Mouse (Mus musculus): ENCODE results near the gene Herc4. TPM values are rescaled to one million over a fixed set of nuclear protein-coding genes. Genes with fewer than 3 reads are reported as not detected.

Gene Herc4
- polyA plus RNA-seq, 1 experiment from 2014 or later = 46.0 TPM

DNA sequence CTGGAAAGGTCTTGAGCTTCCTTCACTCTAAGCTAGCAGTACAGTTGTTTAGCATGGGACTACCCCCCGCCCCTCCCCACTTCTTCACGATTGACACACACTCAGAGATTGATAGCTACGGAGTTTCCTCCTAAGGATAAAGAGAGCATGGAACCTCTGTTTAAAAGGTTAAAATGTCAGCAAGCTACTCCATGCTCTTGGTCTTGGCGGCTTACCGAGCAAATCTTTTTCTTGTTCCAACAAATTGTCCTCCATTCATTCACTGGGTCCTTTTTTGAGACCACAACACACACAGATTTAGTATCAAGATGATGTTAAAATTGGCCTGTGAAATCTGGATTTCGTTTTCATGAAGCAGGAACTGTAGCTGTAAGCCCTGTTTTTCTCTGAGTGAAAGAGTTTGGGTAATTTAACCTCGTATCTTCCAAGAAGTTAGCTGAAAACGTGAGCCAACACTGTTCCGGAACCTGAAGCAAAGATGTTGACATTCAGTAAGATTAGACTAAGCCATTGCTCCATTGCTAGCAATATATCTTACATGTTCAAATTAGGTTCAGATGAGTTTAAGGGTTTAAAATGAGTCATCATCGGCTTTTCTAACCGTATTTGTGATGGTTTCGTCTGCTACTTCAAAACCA is 693 bp upstream of the Herc4 start:
- H3K9ac ChIP-seq (ENCODE audit: low read length) = peak overlapping the region; percentile 23; the same call in 1 of the 2 replicates
- H3K27ac ChIP-seq (ENCODE audit: low read depth, low read length) = no peak overlapping the region
- H3K4me3 ChIP-seq (ENCODE audit: low read depth, low read length) = peak overlapping the region; percentile 95
- no peaks in the 10 kb centered on the region for H3K36me3 ChIP-seq (ENCODE audit: control insufficient read depth, insufficient read depth, low read length)
- peaks cover 5% of the 10 kb centered on the region; the same call in 1 of the 2 replicates for H3K4me1 ChIP-seq (ENCODE audit: control insufficient read depth, insufficient read depth, low read length)
- H3K9me3 ChIP-seq (ENCODE audit: control insufficient read depth, low read length) = no peaks in the 10 kb centered on the region
- ATAC-seq (ENCODE audit: insufficient read depth, low FRiP score, low TSS enrichment) (no peak), DNase-seq (ENCODE audit: low spot score) (no peak)
- peak overlapping the region; percentile 48 for H3K4me2 ChIP-seq (ENCODE audit: low read depth)
- 34% methylated on average over 12 of the region's 12 CpGs for WGBS
- no peaks in the 10 kb centered on the region for H3K27me3 ChIP-seq (ENCODE audit: control insufficient read depth, insufficient read depth, low read length)

DNA sequence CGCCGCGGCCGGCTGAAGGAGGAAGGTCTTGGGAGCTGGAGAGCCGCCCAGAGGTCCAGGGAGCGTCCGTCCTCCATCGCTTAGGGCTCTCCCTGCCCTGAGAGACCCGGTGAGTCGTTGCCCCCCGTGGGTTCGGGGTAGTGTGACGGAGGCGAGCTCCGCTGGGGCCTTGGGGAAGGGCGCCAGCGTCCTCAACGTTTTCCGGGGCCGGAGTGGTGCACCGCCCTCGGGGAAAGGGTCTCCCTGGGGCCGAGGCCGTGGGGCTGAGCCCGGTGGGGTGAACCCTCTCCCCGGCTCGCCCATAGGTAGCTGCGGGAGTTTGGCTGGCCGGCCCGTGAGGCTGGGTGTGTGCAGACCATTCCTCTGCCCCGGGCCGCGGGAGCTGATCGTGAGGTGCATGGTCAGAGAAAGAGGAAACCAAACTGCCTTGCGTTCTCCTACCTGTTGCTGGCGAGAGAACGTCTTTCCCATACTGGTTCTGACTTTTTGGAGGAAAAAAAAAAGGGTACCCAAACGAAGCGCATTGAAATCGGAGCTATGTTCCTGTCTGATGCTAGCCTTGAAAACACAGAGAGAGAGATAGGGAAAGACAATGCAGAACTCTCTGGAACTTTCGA is 553 bp downstream of the Herc4 start:
- H3K9me3 ChIP-seq (ENCODE audit: control insufficient read depth, low read length) = no peaks in the 10 kb centered on the region
- peak overlapping the region; percentile 95 for H3K9ac ChIP-seq (ENCODE audit: low read length)
- peak overlapping the region; percentile 95 for H3K4me3 ChIP-seq (ENCODE audit: low read depth, low read length)
- no peaks in the 10 kb centered on the region for H3K27me3 ChIP-seq (ENCODE audit: control insufficient read depth, insufficient read depth, low read length)
- under 1% methylated on average over 41 of the region's 41 CpGs for WGBS
- DNase-seq (ENCODE audit: low spot score) (no peak), ATAC-seq (ENCODE audit: insufficient read depth, low FRiP score, low TSS enrichment) (peak; percentile 85)
- peaks cover 5% of the 10 kb centered on the region; the same call in 1 of the 2 replicates for H3K4me1 ChIP-seq (ENCODE audit: control insufficient read depth, insufficient read depth, low read length)
- no peaks in the 10 kb centered on the region for H3K36me3 ChIP-seq (ENCODE audit: control insufficient read depth, insufficient read depth, low read length)
- peak overlapping the region; percentile 59 for H3K4me2 ChIP-seq (ENCODE audit: low read depth)
- H3K27ac ChIP-seq (ENCODE audit: low read depth, low read length) = peak overlapping the region; percentile 91

DNA sequence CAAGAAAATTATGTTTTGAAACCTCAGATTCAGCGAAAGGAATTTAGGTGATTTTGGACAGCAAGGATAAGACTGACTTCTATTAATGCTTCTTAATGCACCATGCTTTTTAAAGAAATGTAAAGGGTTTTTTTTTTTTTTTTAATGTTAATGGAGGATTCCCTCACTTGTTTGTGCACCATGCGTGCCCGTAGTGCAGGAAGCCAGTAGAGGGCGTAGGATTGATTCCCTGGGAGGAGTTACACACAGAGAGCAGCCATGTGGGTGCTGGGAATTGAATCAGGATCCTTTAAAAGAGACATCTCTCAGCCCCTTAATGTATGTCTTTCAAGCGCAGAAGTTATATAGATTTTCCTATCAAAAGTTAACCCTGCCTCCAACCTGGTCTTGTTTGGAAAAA is 1.1 kb downstream of the Herc4 start:
- Histone ChIP-seq H3K36me3 (ENCODE audit: control insufficient read depth, insufficient read depth, low read length) (no peaks in the 10 kb centered on the region), H3K9me3 (ENCODE audit: control insufficient read depth, low read length) (no peaks in the 10 kb centered on the region), H3K4me1 (ENCODE audit: control insufficient read depth, insufficient read depth, low read length) (peaks cover 5% of the 10 kb centered on the region; the same call in 1 of the 2 replicates), H3K4me3 (ENCODE audit: low read depth, low read length) (peak overlapping the region; percentile 95), H3K9ac (ENCODE audit: low read length) (peak overlapping the region; percentile 95; the same call in 1 of the 2 replicates), H3K4me2 (ENCODE audit: low read depth) (peak overlapping the region; percentile 59), H3K27me3 (ENCODE audit: control insufficient read depth, insufficient read depth, low read length) (no peaks in the 10 kb centered on the region), H3K27ac (ENCODE audit: low read depth, low read length) (no peak overlapping the region)
- no peak for ATAC-seq (ENCODE audit: insufficient read depth, low FRiP score, low TSS enrichment)
- WGBS = 13% methylated on average over 5 of the region's 5 CpGs
- peak; percentile 48 for DNase-seq (ENCODE audit: low spot score)

DNA sequence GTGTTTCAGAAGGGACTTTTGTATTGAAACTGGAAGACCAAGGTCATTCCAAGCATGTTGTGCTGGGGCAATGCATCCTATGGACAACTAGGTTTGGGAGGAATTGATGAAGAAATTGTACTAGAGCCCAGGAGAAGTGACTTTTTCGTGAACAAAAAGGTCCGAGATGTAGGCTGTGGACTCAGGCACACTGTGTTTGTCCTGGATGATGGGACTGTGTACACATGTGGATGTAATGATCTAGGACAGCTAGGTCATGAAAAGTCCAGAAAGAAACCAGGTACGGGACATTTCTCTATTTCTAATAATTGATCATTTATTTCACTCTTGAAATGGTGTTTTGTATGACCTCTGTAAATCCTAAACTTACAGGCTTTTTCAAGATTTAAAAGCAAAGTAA is 2.2 kb downstream of the Herc4 start:
- WGBS = 93% methylated on average over 3 of the region's 3 CpGs

DNA sequence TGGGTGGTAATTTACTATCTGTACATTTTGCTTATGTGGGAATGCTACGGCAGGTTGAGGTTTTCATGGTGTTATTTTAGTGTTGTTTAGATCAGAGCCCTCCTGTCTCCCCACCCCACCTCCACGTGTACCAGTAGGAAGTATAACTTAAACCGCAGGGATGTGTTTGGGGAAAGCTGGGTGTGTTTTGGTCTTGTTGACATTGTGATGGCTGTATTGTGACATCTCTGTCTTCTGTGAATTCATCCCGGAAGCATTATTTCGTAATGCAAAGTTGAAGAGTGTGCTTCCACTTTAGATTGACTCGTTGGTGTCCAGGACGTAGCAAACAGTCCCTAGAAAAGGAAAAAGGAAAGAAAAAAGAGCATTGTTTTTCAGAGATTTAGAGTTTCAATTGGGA is 3.8 kb downstream of the Herc4 start:
- no peak overlapping the region for H3K4me2 ChIP-seq (ENCODE audit: low read depth)
- no peaks in the 10 kb centered on the region for H3K36me3 ChIP-seq (ENCODE audit: control insufficient read depth, insufficient read depth, low read length)
- H3K27ac ChIP-seq (ENCODE audit: low read depth, low read length) = no peak overlapping the region
- no peak overlapping the region for H3K4me3 ChIP-seq (ENCODE audit: low read depth, low read length)
- no peaks in the 10 kb centered on the region for H3K9me3 ChIP-seq (ENCODE audit: control insufficient read depth, low read length)
- no peaks in the 10 kb centered on the region for H3K27me3 ChIP-seq (ENCODE audit: control insufficient read depth, insufficient read depth, low read length)
- no peak overlapping the region for H3K9ac ChIP-seq (ENCODE audit: low read length)
- peaks cover 5% of the 10 kb centered on the region; the same call in 1 of the 2 replicates for H3K4me1 ChIP-seq (ENCODE audit: control insufficient read depth, insufficient read depth, low read length)
- ATAC-seq (ENCODE audit: insufficient read depth, low FRiP score, low TSS enrichment) (no peak), DNase-seq (ENCODE audit: low spot score) (no peak)
- WGBS = 92% methylated on average over 7 of the region's 7 CpGs

More for the DNA sequence above, 2.2 kb downstream of the Herc4 start:
- DNase-seq (ENCODE audit: low spot score) (no peak), ATAC-seq (ENCODE audit: insufficient read depth, low FRiP score, low TSS enrichment) (no peak)
- Histone ChIP-seq H3K4me1 (ENCODE audit: control insufficient read depth, insufficient read depth, low read length) (peaks cover 5% of the 10 kb centered on the region; the same call in 1 of the 2 replicates), H3K4me3 (ENCODE audit: low read depth, low read length) (no peak overlapping the region), H3K9me3 (ENCODE audit: control insufficient read depth, low read length) (no peaks in the 10 kb centered on the region), H3K27me3 (ENCODE audit: control insufficient read depth, insufficient read depth, low read length) (no peaks in the 10 kb centered on the region), H3K27ac (ENCODE audit: low read depth, low read length) (no peak overlapping the region), H3K36me3 (ENCODE audit: control insufficient read depth, insufficient read depth, low read length) (no peaks in the 10 kb centered on the region), H3K4me2 (ENCODE audit: low read depth) (no peak overlapping the region), H3K9ac (ENCODE audit: low read length) (no peak overlapping the region)

DNA sequence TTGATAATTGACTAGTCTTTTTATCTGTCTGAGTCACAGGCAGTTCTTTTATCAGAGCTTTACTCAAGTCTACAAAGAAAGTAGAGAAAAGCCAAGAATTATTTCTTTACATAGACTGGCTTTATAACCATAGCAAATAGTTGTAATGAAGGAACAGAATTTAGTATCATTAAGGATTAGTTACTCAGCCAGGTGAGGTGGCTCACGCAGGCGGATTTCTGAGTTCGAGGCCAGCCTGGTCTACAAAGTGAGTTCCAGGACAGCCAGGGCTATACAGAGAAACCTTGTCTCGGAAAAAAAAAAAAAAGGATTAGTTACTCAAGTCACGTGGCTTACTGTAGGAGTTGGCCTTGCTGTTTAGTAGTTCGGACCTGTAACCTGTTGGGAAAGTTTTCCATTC is 4.8 kb downstream of the Herc4 start:
- Histone ChIP-seq H3K27ac (ENCODE audit: low read depth, low read length) (no peak overlapping the region), H3K27me3 (ENCODE audit: control insufficient read depth, insufficient read depth, low read length) (no peaks in the 10 kb centered on the region), H3K9me3 (ENCODE audit: control insufficient read depth, low read length) (no peaks in the 10 kb centered on the region), H3K4me2 (ENCODE audit: low read depth) (no peak overlapping the region), H3K4me1 (ENCODE audit: control insufficient read depth, insufficient read depth, low read length) (peaks cover 2% of the 10 kb centered on the region; the same call in 1 of the 2 replicates), H3K36me3 (ENCODE audit: control insufficient read depth, insufficient read depth, low read length) (no peaks in the 10 kb centered on the region), H3K4me3 (ENCODE audit: low read depth, low read length) (no peak overlapping the region), H3K9ac (ENCODE audit: low read length) (no peak overlapping the region)
- DNase-seq (ENCODE audit: low spot score) (no peak), ATAC-seq (ENCODE audit: insufficient read depth, low FRiP score, low TSS enrichment) (no peak)
- 95% methylated on average over 6 of the region's 6 CpGs for WGBS

DNA sequence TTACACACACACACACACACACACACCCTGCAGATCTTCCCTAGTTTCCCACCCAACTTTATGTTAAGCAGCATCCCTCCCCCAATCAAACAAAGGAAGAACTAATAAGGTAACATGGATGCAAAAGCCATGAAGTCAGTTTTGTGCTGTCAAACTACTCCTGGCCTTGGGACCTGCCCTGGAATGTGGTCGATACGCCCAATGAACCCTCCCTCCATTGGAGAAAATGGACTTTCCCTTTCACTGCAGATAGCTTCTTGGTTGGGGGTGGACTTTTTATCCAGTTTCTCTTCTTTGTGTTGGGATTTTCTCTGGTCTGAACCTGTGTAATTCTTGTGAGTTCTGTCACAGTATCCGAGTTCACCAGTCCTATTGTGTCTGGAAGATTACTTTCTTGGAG is 15.1 kb downstream of the Herc4 start:
- ATAC-seq (ENCODE audit: insufficient read depth, low FRiP score, low TSS enrichment) (no peak), DNase-seq (ENCODE audit: low spot score) (no peak)
- Histone ChIP-seq H3K4me1 (ENCODE audit: control insufficient read depth, insufficient read depth, low read length) (no peaks in the 10 kb centered on the region), H3K9me3 (ENCODE audit: control insufficient read depth, low read length) (no peaks in the 10 kb centered on the region), H3K9ac (ENCODE audit: low read length) (no peak overlapping the region), H3K4me3 (ENCODE audit: low read depth, low read length) (no peak overlapping the region), H3K4me2 (ENCODE audit: low read depth) (no peak overlapping the region), H3K27me3 (ENCODE audit: control insufficient read depth, insufficient read depth, low read length) (no peaks in the 10 kb centered on the region), H3K27ac (ENCODE audit: low read depth, low read length) (no peak overlapping the region), H3K36me3 (ENCODE audit: control insufficient read depth, insufficient read depth, low read length) (no peaks in the 10 kb centered on the region)
- 75% methylated on average over 3 of the region's 3 CpGs for WGBS

DNA sequence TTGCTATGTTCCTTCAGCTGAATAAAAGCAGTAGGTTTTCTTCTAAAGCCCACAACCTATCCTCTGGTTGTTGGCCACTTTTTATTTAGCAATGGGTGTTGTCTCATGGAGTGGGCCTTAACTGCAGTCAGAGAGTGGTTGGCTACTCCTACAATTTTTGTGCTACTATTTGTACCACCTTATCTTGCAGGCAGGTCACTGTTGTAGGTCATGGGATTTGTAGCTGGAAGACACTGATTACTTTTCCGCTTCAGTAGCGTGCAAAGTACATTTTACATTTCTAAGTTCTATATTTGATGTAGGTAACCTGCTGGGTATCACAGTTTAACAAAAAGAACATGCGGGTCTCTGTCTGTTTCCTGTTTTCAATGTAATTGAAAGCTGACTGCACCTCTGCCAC is 15.7 kb downstream of the Herc4 start:
- Histone ChIP-seq H3K9me3 (ENCODE audit: control insufficient read depth, low read length) (no peaks in the 10 kb centered on the region), H3K27me3 (ENCODE audit: control insufficient read depth, insufficient read depth, low read length) (no peaks in the 10 kb centered on the region), H3K4me3 (ENCODE audit: low read depth, low read length) (no peak overlapping the region), H3K27ac (ENCODE audit: low read depth, low read length) (no peak overlapping the region), H3K36me3 (ENCODE audit: control insufficient read depth, insufficient read depth, low read length) (no peaks in the 10 kb centered on the region), H3K4me1 (ENCODE audit: control insufficient read depth, insufficient read depth, low read length) (no peaks in the 10 kb centered on the region), H3K4me2 (ENCODE audit: low read depth) (no peak overlapping the region), H3K9ac (ENCODE audit: low read length) (no peak overlapping the region)
- ATAC-seq (ENCODE audit: insufficient read depth, low FRiP score, low TSS enrichment) (no peak), DNase-seq (ENCODE audit: low spot score) (no peak)
- WGBS = 93% methylated on average over 3 of the region's 3 CpGs

DNA sequence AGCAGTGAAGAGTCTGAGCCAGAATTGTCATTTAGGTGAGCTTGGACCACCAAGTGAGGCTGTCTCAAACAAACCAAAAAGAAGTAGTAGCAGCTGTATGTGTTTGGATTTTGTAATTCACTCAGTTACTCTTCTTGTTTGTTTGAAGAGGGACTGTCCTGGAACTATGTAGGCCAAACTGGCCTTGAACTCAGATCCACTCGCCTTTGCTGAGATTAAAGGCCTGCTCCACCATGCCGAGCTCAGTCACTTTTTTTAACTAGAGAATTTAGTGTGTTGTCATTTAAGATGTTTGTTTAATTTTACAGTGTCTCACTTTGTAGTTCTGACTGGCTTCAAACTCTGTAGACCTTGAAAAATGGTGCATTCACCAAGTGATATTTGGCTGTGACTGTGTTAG is 24.3 kb downstream of the Herc4 start:
- Histone ChIP-seq H3K4me2 (ENCODE audit: low read depth) (no peak overlapping the region), H3K36me3 (ENCODE audit: control insufficient read depth, insufficient read depth, low read length) (0 out of 2 replicates have a peak, but pooled peaks cover 2% of the 10 kb centered on the region), H3K9ac (ENCODE audit: low read length) (no peak overlapping the region), H3K27me3 (ENCODE audit: control insufficient read depth, insufficient read depth, low read length) (no peaks in the 10 kb centered on the region), H3K4me1 (ENCODE audit: control insufficient read depth, insufficient read depth, low read length) (no peaks in the 10 kb centered on the region), H3K27ac (ENCODE audit: low read depth, low read length) (no peak overlapping the region), H3K4me3 (ENCODE audit: low read depth, low read length) (no peak overlapping the region), H3K9me3 (ENCODE audit: control insufficient read depth, low read length) (no peaks in the 10 kb centered on the region)
- DNase-seq (ENCODE audit: low spot score) = no peak
- ATAC-seq (ENCODE audit: insufficient read depth, low FRiP score, low TSS enrichment) = no peak
- WGBS = 92% methylated on average over 2 of the region's 2 CpGs

All from neural tube, embryonic 11.5 days (tissue).